Mouse (Mus musculus): Measurements from ENCODE around the gene Tns1. TPM values are rescaled to one million over a fixed set of nuclear protein-coding genes. Genes with fewer than 3 reads are reported as not detected.
A peak's percentile ranks its signal among the peaks of the same experiment; 100 is the strongest.

The Tns1 gene
- total RNA-seq, 2 experiments from 2014 or later: 672 to 786 TPM

DNA sequence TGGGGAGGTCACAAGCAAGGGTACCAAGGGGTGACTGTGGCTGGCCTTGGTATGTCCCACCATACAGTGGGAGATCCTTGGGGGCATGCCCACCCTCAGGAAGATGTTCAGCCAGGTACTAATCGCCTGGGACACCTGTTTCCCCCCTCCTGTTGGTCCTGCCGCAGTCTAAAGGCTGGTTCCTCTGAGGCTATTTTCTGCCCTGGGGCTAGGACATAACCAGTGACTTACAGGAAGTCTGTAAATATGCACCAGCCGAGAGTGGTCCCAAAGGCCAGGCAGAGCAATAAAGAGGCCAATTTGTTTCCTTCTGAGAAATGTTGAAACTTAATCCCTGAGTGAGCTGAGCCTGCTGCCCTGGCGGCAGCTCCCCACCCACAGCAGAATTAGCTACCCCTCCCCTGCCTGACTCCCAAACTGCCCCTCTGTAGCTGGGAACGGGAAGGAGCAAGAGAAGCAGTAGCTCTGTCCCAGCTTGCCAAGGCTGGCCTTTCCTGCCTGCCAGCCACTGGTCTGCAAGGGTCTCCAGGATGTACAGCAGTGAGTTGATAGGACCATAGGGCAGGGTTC, 154.0 kb downstream of the Tns1 start:
- DNase-seq: no peak
- intact Hi-C loops (cut with DNase I): no loop called here

DNA sequence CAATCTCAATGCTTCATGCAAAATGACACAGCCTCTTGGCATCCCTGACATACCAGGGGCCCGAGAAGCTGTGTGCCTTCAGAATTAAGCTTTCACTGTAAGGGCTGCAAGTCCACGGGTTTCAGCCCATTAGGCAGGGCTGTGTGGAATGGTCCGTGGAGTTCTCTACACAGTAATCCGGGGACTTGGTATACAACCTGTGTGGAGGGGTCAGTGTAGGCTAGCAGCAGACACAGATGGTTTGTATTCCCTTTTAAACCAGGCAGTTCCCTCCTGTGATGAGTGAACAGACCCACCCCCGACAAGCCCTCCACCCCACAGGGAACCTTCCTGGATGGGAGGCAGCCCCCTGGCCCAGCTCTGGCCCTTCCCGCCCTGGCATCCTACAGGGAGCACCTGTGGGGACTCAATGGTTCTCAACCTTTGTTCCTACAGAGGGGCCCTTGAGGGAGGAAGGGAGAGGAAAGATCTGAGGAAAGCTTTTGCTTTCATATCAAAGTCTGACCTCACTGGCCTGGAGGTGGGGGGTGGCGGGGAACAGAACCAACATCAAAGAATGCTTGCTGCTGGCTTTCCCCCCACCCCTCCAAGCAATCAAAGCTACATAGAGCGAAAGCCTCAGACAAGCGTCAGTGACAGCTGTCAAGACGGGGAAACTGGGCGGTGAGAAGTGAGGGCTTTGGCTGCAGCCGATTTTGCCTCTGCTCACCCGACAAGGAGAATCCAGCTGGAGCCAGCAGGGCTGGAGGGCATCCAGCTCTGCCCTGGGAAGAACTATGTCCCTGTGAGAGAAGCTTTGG, 155.3 kb downstream of the Tns1 start:
- peak; percentile 57 to 64 for DNase-seq

DNA sequence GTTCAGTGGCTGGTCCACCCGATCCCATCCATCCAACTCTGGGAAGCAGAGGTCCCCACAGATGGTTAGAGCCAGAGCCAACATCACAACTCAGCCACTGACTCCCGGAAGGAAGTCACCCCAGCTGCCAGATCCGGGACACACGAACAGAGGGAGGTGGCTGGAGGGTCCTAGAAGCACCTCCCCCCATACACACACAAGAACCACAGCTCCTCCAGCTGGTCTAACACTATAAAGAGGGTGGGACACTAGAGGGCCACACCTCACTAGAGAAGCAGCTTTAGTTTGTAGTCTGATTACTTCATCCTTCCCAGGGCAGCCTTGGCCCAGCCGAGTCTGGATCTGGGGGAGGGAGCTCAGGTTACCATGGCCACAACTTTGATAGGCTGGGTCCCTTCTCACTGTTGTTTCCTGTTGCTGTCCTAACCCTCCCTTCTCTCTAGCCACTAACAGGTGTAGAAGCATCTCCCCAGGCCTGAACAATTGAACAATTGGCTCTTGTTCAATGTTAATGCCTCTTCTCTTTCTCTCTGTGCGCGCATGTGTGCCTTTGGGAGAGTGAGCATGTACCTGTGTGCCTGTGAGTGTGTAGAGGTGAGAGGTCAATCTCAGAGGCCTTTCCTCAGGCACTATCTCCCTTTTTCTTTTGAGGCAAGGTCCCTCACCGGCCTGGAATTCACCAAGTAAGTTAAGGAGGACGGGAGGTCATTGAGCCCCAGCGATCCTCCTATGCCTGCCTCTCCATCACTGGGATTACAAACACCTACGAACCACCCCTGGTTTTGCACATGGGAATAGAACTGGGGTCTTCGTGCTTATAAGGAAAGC, 157.6 kb downstream of the Tns1 start:
- peak; percentile 64 to 72 for DNase-seq
- intact Hi-C loops (cut with DNase I): loop anchor here (2.0 kb wide), 1 partner anchor 42 kb away; no protein-coding TSS in a partner anchor

More for the DNA sequence above, 155.3 kb downstream of the Tns1 start:
- intact Hi-C loops (cut with DNase I): loop anchor here (2.0 kb wide), 1 partner anchor 16 kb away; no protein-coding TSS in a partner anchor

DNA sequence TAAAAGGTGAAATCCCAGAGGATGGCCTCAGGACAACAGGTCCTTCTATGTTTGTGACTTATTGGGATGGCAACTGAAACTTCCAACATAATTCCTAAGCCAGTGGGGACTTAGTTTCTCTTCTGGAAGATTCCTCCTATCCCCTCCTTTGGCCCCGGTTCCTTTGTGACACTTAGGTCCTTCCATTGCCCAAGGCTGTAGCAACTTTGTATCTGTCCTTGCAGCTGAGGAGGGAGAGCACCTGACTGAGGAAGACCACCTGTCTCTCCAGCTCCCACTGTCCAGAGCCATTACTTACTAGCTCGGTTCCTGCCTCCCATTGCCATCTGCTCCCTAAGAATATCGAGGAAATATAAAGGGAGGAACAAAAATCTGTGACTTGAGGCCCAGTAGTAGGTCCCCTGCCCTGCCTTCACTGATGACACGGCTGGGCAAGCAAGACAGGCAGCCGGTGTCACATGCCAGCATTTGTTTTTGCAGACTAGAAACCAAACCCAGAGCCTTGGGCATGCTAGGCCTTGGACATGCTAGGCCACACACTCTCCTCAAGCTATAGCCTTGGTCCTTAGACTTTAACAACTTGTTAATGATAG, 160.0 kb downstream of the Tns1 start:
- intact Hi-C loops (cut with DNase I): no loop called here
- no peak for DNase-seq

DNA sequence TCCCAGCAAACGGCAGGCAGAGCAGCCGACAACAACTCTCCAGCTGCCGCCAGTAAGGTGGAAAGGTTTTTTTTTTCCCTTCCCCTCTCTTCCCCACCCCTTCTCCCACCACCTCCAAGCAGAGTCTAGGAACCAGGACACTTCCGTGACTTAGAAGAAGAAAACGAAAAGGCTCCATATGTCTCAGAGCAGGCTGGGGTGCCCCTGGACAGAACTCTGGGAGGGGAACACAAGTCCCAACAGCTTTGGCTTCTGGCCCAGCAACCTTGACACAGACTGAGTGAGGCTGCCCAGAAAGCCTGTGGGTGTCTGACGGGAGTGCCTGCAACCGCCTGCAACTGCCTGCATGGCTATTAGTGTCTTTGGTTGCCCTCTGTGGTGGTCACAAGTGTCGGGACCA, 160.6 kb downstream of the Tns1 start:
- intact Hi-C loops (cut with DNase I): no loop called here
- DNase-seq: peak; percentile 74 to 80

DNA sequence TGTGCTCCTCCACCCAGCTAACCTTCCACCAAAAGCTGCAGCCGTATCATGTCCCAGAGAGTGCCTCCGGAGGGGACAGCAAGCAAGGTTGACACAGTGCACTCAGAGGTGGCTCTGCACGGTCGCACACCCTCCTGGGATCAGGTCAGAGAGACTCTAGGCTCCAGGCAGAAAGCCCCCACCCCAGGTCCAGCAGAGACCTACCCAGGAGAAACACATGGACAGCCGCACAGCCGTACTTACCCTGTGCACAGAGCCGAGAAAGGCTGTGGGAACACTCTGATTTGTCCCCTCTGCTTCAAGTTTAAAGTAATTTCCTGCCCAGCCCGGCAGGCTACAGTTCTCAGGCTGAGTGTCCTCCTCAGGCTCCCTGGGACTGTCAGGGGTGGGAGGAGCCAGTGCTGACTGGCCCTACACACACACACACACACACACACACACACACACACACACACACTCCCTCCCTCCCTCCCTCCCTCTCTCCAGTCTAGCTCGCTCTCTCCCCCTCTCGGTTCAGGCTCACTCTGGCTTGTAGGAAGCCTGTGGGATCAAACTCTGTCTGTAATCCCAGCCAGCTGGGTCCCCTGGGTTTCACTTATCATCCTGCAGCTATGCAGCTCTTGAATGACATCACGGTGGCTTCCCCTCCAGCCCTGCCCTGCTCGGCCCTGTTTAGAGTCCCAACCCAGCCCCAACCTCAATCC, 161.4 kb downstream of the Tns1 start:
- intact Hi-C loops (cut with DNase I): no loop called here
- DNase-seq: peak; percentile 83 to 86

DNA sequence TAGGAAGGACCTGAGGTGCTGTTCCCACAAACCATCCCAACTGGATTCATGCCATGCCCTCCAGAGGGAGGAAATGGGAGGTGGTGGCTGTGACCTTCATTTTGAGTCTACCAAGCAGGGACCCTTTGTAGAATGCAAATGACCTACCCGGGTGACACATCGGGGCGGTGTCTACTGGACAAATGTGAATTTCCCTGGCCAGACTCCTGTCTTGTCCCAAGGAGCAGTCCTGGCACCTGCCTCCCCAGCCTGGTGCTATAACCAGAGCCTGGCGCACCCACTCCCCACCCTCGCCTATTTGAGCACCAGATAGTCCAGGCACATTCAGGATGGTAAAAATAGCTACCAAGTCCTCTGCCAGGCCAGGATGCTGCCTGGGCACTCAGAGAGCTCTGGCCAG, 162.2 kb downstream of the Tns1 start:
- intact Hi-C loops (cut with DNase I): no loop called here
- DNase-seq: peak in 1 of 2 experiments; percentile 67

DNA sequence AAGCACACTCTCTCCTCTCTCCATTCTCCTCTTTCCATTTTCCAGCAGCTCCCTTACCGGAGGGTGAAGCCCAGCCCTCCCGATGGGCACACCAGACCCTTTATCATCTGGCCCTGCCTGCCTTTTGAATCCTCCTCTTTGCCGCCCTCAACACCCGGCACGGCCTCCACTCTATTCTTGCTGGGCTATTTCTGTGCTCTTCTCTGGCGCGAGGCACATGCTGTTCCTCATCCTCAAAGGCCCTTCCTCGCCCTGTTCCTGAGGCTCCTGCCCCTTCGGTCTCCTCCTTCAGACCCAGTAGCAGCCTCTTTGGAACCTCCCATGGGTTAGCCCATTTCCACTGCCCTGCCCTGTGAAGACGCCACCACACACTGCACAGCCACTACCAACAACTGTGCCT, 164.5 kb downstream of the Tns1 start:
- intact Hi-C loops (cut with DNase I): loop anchor here (2.0 kb wide), 2 partner anchors 15 to 27 kb away; no protein-coding TSS in a partner anchor
- no peak for DNase-seq

DNA sequence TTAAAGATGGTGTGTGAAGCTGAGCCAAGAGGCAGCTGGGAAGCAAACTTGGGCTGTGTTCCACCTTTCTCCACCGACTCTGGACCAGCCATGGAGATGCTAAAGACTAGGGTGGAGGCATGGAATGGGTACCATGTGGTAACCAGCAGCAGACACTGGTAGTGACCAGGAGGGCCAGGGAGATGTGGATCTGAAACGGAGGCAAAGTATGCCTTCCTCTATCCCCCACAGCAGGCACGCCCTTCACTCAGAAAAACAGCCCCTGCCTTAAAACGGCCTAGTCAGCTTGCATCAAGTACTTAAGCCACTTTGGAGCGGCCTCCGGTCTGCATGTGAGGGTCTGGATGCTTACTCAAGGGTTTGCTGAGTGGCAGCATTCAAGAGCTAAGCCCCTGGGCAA, 164.9 kb downstream of the Tns1 start:
- intact Hi-C loops (cut with DNase I): loop anchor here (2.0 kb wide), 2 partner anchors 15 to 27 kb away; no protein-coding TSS in a partner anchor
- DNase-seq: no peak

DNA sequence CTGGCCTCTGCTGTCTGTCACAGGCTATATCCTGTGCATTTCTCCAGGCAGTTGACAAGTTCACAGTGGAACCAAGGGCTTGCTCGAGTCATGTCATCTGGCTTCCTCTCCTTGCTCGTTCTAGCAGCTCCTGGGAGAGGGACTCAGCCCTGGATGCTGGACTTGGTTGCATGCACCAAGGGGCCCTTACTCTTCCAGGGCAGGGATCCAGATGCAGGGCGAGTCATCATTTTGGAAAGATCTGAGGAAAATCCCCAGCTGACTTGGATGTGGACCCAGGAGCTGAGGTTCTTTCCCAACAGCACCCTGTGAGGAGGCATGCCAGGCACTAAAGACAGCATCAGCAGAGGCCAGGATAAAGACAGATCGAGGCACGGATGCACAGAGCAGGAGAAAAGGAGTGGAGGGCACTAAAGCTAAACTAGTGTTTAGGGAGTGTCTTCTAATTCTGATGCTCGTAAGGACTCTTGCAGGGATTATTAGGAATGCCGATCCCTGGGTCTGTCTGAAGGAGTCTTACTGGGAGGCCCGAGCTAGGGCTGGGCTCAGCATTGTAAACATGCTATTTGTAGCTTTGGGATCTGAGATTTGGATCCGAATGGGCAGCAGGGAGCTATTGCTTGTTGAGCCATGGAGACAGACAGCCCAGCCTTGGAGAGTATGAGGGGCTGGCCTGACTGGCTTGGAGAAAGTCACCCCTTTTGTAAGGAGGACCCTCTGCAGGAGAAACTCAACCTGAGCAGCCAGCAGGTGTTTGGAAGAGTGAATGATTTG, 165.9 kb downstream of the Tns1 start:
- peak; percentile 64 to 65 for DNase-seq
- intact Hi-C loops (cut with DNase I): loop anchor here (2.0 kb wide), 2 partner anchors 14 to 26 kb away; no protein-coding TSS in a partner anchor

DNA sequence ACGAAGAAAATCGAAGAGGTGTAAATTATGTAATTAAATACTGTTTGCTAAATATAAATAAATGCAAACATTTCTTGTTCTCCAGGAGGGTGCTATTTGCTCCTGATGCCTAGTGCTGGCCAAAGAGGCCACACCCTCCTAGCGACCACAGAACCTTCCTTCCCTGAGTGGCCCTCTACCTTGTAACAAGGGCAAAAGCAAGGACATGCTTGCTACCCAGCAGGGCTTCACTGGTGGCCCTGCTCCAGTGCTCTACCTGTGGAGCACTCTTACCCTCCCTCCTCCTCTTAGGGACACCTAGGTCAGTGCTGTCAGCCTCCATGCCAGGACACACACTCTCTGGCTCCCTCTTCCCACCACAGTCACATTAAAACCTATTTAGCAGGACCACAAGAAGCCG, 166.8 kb downstream of the Tns1 start:
- intact Hi-C loops (cut with DNase I): no loop called here
- no peak for DNase-seq

DNA sequence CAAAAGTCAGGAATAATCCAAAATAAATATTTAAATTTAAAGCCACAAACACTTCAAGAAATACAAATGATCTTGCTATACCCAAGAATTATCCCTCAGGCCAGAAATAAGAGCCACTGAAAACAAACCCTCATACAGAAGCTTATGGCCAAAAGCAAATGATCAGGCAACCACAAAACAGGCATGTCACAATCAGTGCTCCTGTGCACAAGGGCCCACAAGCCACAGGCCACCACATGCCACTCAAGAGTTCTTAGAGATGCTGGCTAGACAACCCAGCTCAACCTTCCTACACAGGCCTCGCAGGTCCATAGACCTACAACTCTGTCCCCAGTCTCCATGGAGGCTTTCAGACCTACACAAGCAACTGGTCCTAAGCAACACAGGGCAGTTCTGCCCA, 167.9 kb downstream of the Tns1 start:
- intact Hi-C loops (cut with DNase I): no loop called here
- no peak for DNase-seq

DNA sequence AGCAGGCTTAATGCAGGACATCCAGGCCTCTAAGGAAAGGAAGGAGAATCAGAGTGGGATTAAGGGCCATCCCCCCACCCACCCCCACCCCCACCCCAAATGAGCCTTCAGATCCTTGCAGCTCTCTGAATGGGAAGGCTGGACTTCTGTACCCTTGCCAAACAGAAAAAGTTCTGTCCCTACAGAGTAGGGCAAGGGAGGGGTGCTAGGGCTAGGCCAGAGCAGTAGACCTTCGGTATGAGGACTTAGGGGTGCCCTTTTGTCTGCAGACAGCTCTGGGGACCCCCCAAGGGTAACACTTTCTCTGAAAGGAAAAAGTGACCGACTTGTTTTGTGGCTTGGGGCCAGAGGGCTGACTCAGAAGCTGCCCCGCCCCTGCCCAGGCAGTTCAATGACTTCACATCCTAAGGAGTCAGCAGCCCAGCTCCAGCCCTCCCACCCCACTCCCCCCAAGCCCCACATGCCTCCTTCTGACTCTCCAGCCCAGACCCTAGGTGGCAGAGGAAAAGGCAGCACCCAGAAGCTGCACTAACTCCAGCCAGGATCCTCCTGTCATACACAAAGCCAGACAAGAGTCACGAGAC, 168.9 kb downstream of the Tns1 start:
- intact Hi-C loops (cut with DNase I): loop anchor here (1.0 kb wide), 1 partner anchor 32 kb away; no protein-coding TSS in a partner anchor
- peak; percentile 75 to 77 for DNase-seq

DNA sequence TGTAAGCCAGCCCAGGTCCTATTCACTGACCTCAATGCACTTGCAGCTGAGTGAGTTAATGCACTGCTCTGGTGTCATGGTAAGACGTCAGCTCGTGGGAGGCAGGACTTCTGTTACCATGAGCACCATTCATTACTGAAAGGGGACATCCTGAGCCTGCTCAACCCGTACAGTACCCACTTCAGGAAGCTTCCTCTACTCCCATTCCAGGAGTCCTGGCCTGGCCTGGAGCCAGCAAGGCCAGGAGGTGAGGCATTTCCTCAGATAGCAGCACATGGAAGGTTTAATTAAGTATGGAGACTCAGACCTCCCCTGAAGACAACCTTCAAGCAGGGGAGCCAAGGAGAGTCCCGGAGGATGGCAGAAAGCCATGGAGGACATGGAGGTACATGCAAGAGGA, 169.6 kb downstream of the Tns1 start:
- peak; percentile 63 to 64 for DNase-seq
- intact Hi-C loops (cut with DNase I): loop anchor here (1.0 kb wide), 1 partner anchor 33 kb away; no protein-coding TSS in a partner anchor

DNA sequence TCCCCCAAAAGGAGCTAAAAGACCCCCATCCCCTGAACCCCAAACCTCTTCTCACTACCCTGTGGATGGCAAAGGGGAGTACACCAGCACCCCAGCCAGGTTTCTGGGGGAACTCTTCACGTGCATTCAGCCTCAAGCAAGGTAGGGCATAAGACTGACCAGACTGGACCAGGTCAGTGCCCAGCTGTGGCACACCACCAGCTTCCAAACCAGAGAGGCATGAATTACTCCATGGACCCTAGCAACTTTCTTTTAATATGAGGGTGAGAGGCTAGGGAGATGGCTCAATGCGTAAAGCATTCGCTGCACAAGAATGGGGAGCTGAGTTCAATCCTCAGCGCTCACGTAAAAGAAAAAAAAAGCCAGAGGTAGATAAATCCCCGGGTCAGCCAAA, 170.2 kb downstream of the Tns1 start:
- no peak for DNase-seq
- intact Hi-C loops (cut with DNase I): no loop called here

DNA sequence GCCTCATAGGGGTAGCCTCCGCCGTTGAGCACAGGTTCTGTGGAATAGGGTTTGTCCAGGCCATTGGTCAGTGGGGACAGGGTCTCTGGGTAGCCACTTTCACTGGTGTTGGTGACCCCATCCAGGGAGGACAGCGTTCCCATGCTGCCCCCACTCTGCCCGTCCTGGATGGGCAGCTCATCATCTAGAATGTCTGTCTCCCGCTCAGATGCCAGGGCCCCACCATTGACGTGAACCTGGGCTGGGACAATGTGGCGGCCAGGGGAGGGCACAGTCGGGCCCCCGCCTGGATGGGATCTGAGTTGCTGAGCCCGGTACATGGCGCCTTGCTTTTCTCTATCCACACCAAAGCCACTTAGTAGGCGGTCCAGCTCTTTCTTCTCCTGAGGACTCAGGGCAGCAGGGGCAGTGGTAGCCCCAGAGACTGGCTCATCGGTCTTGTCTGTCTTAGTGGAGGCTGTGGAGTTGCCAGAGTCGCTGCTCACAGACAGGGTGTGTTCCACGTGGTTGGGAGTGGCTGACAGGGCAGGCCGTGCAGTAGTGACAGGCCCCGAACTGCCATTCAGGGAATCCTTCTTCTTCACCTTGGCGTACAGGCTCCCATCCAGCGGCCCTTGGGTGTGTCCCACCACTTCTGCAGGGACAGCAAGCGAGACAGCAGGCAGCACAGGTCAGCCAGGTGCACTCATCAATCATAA, 170.8 kb downstream of the Tns1 start:
- intact Hi-C loops (cut with DNase I): loop anchor here (2.0 kb wide), 1 partner anchor 27 kb away; no protein-coding TSS in a partner anchor
- no peak for DNase-seq

DNA sequence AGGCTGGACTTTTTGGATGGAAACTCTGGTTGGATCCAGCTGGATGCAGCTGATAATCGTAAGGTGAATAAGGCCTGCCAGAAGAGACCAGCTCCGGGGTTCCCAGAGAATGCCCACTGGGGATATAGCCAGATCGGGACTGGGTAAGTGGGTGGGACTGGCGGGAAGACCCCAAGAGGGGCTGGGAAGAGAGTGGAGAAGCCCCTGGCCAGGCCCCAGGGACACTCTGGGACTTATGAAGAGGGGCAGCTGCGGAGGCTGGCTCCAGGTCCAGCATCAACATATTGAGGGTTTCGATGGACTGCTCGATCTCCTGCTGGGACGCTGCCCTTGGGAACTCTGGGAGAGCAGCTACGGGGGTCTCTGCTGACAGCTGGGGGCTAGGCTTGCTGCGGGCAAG, 171.7 kb downstream of the Tns1 start:
- no peak for DNase-seq
- intact Hi-C loops (cut with DNase I): loop anchor here (2.0 kb wide), 1 partner anchor 26 kb away; no protein-coding TSS in a partner anchor

DNA sequence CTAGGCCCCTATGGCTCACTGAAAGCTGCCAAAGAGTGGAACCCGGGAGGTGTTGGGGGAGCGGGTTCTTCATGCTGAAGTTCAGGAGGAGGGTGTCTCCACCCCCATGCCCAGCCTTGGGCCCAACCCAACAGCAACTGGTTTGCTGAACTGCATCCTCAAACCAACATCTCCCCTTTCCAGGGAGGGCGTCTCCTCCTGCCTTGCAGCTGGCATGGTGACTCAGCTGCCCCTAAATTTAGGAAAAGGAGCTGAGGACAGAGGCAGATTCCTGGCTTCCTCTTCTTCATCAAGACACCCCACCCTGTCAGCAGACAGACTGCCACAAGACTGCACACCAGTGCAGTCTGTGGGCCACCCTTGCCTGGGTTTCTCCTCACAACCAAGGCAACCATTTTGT, 173.1 kb downstream of the Tns1 start:
- DNase-seq: no peak
- intact Hi-C loops (cut with DNase I): no loop called here

All from heart, postnatal 36 days (tissue).